Mouse (Mus musculus) kidney, embryonic 15.5 days (tissue): ENCODE measurements around the gene Tgfbr3. TPM values are rescaled to one million over a fixed set of nuclear protein-coding genes. Genes with fewer than 3 reads are reported as not detected.
A peak's percentile ranks its signal among the peaks of the same experiment; 100 is the strongest.

ENCODE experiments used
- ATAC-seq: fragments of 200-750 bp; cut with Nextera tagmentation; replicated peaks from 2 replicates; pipeline ENCODE4 v1.8.0; 2017; ENCODE audit warnings: moderate TSS enrichment; ENCODE audit not compliant: low FRiP score
- H3K27ac ChIP-seq: fragments of 300-500 bp; sonication (generic); 2 replicates; pipeline ENCODE4 v1.5.1; 2015; ENCODE audit warnings: mild to moderate bottlenecking, inconsistent platforms
- H3K27me3 ChIP-seq: fragments of 300-500 bp; sonication (generic); 2 replicates; pipeline ENCODE4 v1.6.1; 2015; ENCODE audit warnings: inconsistent platforms
- H3K36me3 ChIP-seq: fragments of 300-500 bp; sonication (generic); 2 replicates; pipeline ENCODE4 v1.6.1; 2015; ENCODE audit warnings: inconsistent platforms
- H3K4me1 ChIP-seq: fragments of 300-500 bp; sonication (generic); 2 replicates; pipeline ENCODE4 v1.6.1; 2015; ENCODE audit warnings: inconsistent platforms
- H3K4me2 ChIP-seq: fragments of 300-500 bp; sonication (generic); 2 replicates; pipeline ENCODE4 v1.6.1; 2015; ENCODE audit warnings: moderate library complexity, mild to moderate bottlenecking, inconsistent platforms
- H3K4me3 ChIP-seq: fragments of 300-500 bp; sonication (generic); replicated peaks from 2 replicates; pipeline ENCODE4 v1.5.1; 2015; ENCODE audit warnings: mild to moderate bottlenecking, inconsistent platforms
- H3K9ac ChIP-seq: fragments of 300-500 bp; sonication (generic); 2 replicates; pipeline ENCODE4 v1.6.1; 2015; ENCODE audit warnings: mild to moderate bottlenecking, inconsistent platforms
- H3K9me3 ChIP-seq: fragments of 300-500 bp; sonication (generic); replicated peaks from 2 replicates; pipeline ENCODE4 v1.6.1; 2016; ENCODE audit warnings: inconsistent platforms
- WGBS: fragments of 180-500 bp; shearing (Covaris S2); methylation state at CpG from one replicate; pipeline ENCODE4 v1.1.7; 2015; ENCODE audit warnings: mixed read lengths; 5-methylcytosine and 5-hydroxymethylcytosine counted together
- polyA plus RNA-seq: library from polyadenylated mRNA; unstranded; fragments of >200 nt; fragmentation: Nextera tagmentation; extraction: Ambion mirVana; gene quantifications from 2 replicates; pipeline ENCODE4 v1.2.1, GENCODE M21; 2015

Tgfbr3 gene
- polyA plus RNA-seq, 1 experiment from 2014 or later = 19.8 TPM

DNA sequence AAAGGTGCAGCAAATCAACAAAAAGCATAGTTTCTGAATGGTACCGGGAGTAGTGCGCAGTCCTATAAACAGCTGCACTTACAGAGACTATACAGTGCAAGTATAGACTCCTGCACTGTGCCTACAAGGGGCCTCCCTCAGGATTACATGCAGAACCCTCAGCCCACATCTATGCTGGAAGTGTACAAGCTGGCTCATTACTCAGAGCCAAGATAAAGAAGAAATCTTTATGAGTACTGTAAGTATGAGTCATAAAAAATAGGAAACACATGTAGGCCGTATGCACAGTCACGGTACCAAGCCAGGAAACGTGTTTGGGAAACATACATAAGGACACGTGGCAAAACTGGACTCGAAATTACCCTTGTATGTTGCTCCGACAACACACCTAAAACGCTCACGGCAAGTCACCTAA lies 89.2 kb downstream of the Tgfbr3 start:
- Histone ChIP-seq H3K4me1 (peaks cover 55% of the 10 kb centered on the region), H3K36me3 (no peaks in the 10 kb centered on the region), H3K4me3 (no peak overlapping the region), H3K27me3 (no peaks in the 10 kb centered on the region), H3K27ac (peak overlapping the region; percentile 81), H3K9me3 (no peaks in the 10 kb centered on the region), H3K9ac (no peak overlapping the region), H3K4me2 (no peak overlapping the region; the same call in 1 of the 2 replicates)
- ATAC-seq = peak; percentile 50; the same call in 1 of the 2 replicates
- 47% methylated on average over 10 of the region's 10 CpGs for WGBS

DNA sequence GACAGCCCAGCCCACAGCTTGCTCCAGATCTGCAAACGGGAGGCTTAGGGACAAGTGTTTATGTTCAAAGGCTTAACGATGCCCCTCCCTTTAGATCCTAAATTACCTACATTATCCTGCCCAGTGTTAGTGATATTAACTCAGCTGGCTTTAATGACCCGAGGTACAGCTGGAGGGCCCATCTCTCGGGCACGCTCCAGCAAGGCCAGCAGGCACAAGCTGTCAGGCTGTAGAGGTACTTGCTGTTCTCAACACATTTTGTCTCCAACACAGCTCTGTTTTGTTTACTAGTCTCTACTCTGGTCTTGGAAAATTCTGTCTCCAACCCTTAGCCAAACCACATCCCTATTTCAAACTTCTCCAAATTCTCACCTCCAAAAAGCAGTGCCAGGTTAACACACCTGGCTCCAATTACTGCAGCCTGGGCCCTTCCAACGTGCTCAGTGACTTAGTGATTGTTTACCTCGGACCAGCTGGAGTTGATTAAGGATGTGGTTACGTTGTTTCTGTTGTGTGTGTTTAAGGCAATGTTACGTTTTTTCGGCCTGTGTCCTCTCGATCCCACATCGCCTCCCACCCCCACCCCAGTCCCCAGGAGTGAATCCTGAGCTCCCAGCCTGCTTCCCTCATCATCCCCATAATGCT lies 93.6 kb downstream of the Tgfbr3 start:
- no peaks in the 10 kb centered on the region for H3K36me3 ChIP-seq
- WGBS = 17% methylated on average over 12 of the region's 12 CpGs
- H3K27me3 ChIP-seq = no peaks in the 10 kb centered on the region
- no peak overlapping the region for H3K4me3 ChIP-seq
- no peak overlapping the region for H3K4me2 ChIP-seq
- H3K27ac ChIP-seq = peak overlapping the region; percentile 64; the same call in 1 of the 2 replicates
- H3K9ac ChIP-seq = no peak overlapping the region
- ATAC-seq = peak; percentile 65
- H3K4me1 ChIP-seq = peaks cover 44% of the 10 kb centered on the region
- H3K9me3 ChIP-seq = no peaks in the 10 kb centered on the region

GRCm38 (mm10) chr5:107193160-107193559 lies 96.3 kb downstream of the Tgfbr3 start:
- WGBS = 78% methylated on average over 9 of the region's 9 CpGs
- Histone ChIP-seq H3K4me2 (no peak overlapping the region), H3K9me3 (no peaks in the 10 kb centered on the region), H3K4me1 (peaks cover 30% of the 10 kb centered on the region), H3K27ac (0 out of 2 replicates have a peak overlapping the region, but pooled peaks have one; percentile 50), H3K4me3 (no peak overlapping the region), H3K9ac (no peak overlapping the region), H3K27me3 (no peaks in the 10 kb centered on the region), H3K36me3 (no peaks in the 10 kb centered on the region)
- no peak for ATAC-seq

GRCm38 (mm10) chr5:107192372-107192771 lies 97.1 kb downstream of the Tgfbr3 start:
- H3K27ac ChIP-seq = peak overlapping the region; percentile 50; the same call in 1 of the 2 replicates
- H3K9ac ChIP-seq = no peak overlapping the region
- no peak overlapping the region for H3K4me3 ChIP-seq
- H3K9me3 ChIP-seq = no peaks in the 10 kb centered on the region
- H3K4me2 ChIP-seq = no peak overlapping the region
- H3K36me3 ChIP-seq = no peaks in the 10 kb centered on the region
- ATAC-seq = no peak
- H3K27me3 ChIP-seq = no peaks in the 10 kb centered on the region
- peaks cover 30% of the 10 kb centered on the region for H3K4me1 ChIP-seq
- 59% methylated on average over 7 of the region's 7 CpGs for WGBS

DNA sequence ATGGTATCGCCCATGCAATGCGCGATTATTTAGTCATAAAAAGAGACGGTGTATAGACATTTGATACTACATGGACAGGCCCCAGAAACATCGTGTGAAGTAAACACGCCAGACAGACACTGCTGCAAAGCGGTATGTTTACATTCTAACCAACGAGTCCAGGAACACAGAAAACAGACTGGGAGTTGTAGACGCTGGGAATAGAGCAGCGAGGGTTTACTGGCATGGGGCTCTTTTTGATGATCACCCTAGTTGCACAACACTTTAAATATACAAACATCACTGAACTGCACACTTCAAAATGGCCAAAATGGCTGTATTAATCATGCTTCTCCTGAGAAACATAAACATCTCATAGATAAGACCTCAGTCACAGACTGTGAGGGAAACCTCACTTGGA lies 100.9 kb downstream of the Tgfbr3 start:
- Histone ChIP-seq H3K9me3 (no peaks in the 10 kb centered on the region), H3K4me2 (no peak overlapping the region), H3K4me3 (no peak overlapping the region), H3K27me3 (no peaks in the 10 kb centered on the region), H3K27ac (no peak overlapping the region), H3K4me1 (peaks cover 19% of the 10 kb centered on the region), H3K36me3 (no peaks in the 10 kb centered on the region), H3K9ac (no peak overlapping the region)
- WGBS = 76% methylated on average over 10 of the region's 10 CpGs
- no peak for ATAC-seq

GRCm38 (mm10) chr5:107186206-107186605 lies 103.2 kb downstream of the Tgfbr3 start:
- no peak for ATAC-seq
- no peak overlapping the region for H3K4me3 ChIP-seq
- no peak overlapping the region for H3K9ac ChIP-seq
- H3K36me3 ChIP-seq = no peaks in the 10 kb centered on the region
- no peak overlapping the region for H3K27ac ChIP-seq
- peaks cover 9% of the 10 kb centered on the region for H3K4me1 ChIP-seq
- H3K4me2 ChIP-seq = no peak overlapping the region
- 84% methylated on average over 3 of the region's 3 CpGs for WGBS
- H3K27me3 ChIP-seq = no peaks in the 10 kb centered on the region
- H3K9me3 ChIP-seq = no peaks in the 10 kb centered on the region

DNA sequence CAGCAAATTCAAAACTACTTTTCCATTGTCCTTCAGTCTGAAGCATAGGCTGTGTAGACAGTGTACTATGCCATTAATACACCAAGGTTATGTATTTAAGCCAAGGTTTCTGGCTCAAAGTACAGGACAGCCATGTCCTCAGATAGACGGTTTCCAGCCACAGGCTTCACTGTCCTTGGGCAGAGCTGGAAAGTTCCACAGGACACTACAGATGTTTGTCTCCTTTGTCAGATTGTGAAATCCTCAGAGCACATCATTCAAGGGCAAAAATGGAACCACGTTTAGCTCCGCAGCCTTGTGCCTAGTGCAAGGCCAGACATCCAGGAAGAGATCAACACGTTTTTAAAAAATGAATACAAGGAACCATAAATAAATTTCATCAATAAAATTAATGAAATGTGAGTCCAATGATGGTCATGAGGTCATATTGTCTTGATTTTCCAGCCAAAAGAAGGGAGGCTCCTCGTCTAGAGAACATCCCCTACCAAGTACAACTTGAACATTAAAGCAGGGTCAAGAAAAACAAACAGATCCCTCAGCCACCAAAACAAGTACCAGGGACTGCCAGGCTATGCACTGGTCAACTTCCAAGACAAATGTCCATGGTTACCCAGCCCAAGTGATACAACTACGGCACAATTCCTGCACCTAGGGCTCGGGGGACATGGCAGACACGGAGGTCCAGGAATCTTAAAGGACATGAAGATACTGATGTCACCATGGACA lies 105.1 kb downstream of the Tgfbr3 start:
- peaks cover 9% of the 10 kb centered on the region for H3K4me1 ChIP-seq
- no peak for ATAC-seq
- 72% methylated on average over 8 of the region's 8 CpGs for WGBS
- peak overlapping the region; percentile 49 for H3K27ac ChIP-seq
- H3K4me3 ChIP-seq = no peak overlapping the region
- no peak overlapping the region for H3K9ac ChIP-seq
- H3K27me3 ChIP-seq = no peaks in the 10 kb centered on the region
- H3K36me3 ChIP-seq = no peaks in the 10 kb centered on the region
- H3K9me3 ChIP-seq = no peaks in the 10 kb centered on the region
- no peak overlapping the region for H3K4me2 ChIP-seq

DNA sequence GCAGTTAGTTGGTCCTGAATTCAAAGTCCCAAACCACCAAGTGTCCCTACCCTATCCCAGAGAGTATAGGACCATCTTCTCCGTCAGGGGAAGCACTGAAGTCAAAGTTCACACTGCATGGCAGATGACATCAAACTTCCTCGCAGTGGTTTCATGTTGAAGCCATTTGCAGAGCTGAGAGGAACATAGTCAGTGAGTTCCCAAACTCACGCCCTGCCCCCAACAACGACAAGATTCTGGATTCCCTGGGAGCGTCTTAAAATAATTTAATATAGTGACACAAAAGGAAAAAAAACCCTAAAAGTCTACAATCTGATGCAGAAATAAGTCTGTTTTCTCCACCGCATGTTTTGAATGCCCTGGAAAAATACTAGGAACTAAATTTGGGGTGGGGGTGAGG lies 105.9 kb downstream of the Tgfbr3 start:
- ATAC-seq = no peak
- Histone ChIP-seq H3K9me3 (no peaks in the 10 kb centered on the region), H3K4me2 (no peak overlapping the region), H3K9ac (no peak overlapping the region), H3K27me3 (no peaks in the 10 kb centered on the region), H3K36me3 (no peaks in the 10 kb centered on the region), H3K4me1 (peaks cover 9% of the 10 kb centered on the region), H3K4me3 (no peak overlapping the region), H3K27ac (0 out of 2 replicates have a peak overlapping the region, but pooled peaks have one; percentile 49)
- WGBS = 47% methylated on average over 6 of the region's 6 CpGs

GRCm38 (mm10) chr5:107182721-107183120 lies 106.7 kb downstream of the Tgfbr3 start:
- WGBS = 90% methylated on average over 7 of the region's 7 CpGs
- Histone ChIP-seq H3K36me3 (no peaks in the 10 kb centered on the region), H3K9ac (no peak overlapping the region), H3K4me3 (no peak overlapping the region), H3K4me1 (peaks cover 16% of the 10 kb centered on the region), H3K9me3 (no peaks in the 10 kb centered on the region), H3K27ac (no peak overlapping the region), H3K27me3 (no peaks in the 10 kb centered on the region), H3K4me2 (no peak overlapping the region)
- ATAC-seq = no peak

GRCm38 (mm10) chr5:107181820-107182219 lies 107.6 kb downstream of the Tgfbr3 start:
- Histone ChIP-seq H3K9ac (no peak overlapping the region), H3K4me2 (no peak overlapping the region), H3K4me1 (peaks cover 21% of the 10 kb centered on the region), H3K27me3 (no peaks in the 10 kb centered on the region), H3K36me3 (no peaks in the 10 kb centered on the region), H3K27ac (no peak overlapping the region), H3K9me3 (no peaks in the 10 kb centered on the region), H3K4me3 (no peak overlapping the region)
- ATAC-seq = no peak
- 78% methylated on average over 4 of the region's 4 CpGs for WGBS

GRCm38 (mm10) chr5:107179194-107179593 lies 110.2 kb downstream of the Tgfbr3 start:
- no peak overlapping the region for H3K27ac ChIP-seq
- H3K4me1 ChIP-seq = peaks cover 21% of the 10 kb centered on the region
- no peak overlapping the region for H3K9ac ChIP-seq
- H3K27me3 ChIP-seq = no peaks in the 10 kb centered on the region
- ATAC-seq = no peak
- H3K36me3 ChIP-seq = no peaks in the 10 kb centered on the region
- H3K9me3 ChIP-seq = no peaks in the 10 kb centered on the region
- WGBS = 88% methylated on average over 5 of the region's 5 CpGs
- no peak overlapping the region for H3K4me2 ChIP-seq
- H3K4me3 ChIP-seq = no peak overlapping the region

DNA sequence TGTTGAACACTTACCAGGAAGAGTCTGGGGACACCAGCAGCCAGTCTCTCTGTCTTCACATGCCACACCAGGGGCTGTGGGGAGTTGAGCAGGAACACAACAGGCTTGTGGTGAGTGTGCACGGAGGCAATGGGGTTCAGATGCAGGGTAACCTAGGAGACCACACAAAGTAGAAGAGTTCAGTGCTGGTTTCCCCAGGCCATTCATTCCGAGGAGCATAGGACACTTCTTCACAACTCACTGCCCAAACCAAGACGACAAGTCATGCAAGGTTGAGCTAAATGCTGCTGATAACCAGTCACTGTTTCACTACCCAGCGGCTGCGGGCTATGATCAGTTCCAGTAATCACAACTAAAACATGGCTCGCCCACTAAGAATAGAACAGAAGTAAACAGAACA lies 111.6 kb downstream of the Tgfbr3 start:
- Histone ChIP-seq H3K36me3 (no peaks in the 10 kb centered on the region), H3K9ac (no peak overlapping the region), H3K4me3 (no peak overlapping the region), H3K27ac (no peak overlapping the region; the same call in 1 of the 2 replicates), H3K4me1 (peaks cover 13% of the 10 kb centered on the region), H3K27me3 (no peaks in the 10 kb centered on the region), H3K9me3 (no peaks in the 10 kb centered on the region), H3K4me2 (no peak overlapping the region)
- 0 out of 2 replicates have a peak, but pooled peaks have one; percentile 43 for ATAC-seq
- WGBS = 62% methylated on average over 6 of the region's 6 CpGs
